Mouse (Mus musculus): Measurements from ENCODE around the gene Tmed1. TPM values are rescaled to one million over a fixed set of nuclear protein-coding genes. Genes with fewer than 3 reads are reported as not detected.
"Not testable (repeated sequence)": the region's sequence is repeated elsewhere in the genome, so short reads cannot be mapped to it uniquely, and the experiment has no call there.

Gene Tmed1
- total and polyA plus RNA-seq, 2 experiments from 2014 or later: 42.5 to 51.1 TPM

GRCm38 (mm10) chr9:21472913-21473312 lies 37.1 kb downstream of the Tmed1 start:
- Histone ChIP-seq H3K9ac (replicated peaks; ENCODE audit: low read length, poor library complexity, severe bottlenecking) (no peak overlapping the region), H3K9me3 (ENCODE audit: low read length) (no peaks in the 10 kb centered on the region), H3K36me3 (ENCODE audit: insufficient read depth, low read length) (peaks cover 78% of the 10 kb centered on the region), H3K27me3 (ENCODE audit: insufficient read depth, low read length) (no peaks in the 10 kb centered on the region), H3K4me3 (ENCODE audit: low read depth, low read length) (no peak overlapping the region), H3K4me1 (ENCODE audit: insufficient read depth, low read length) (no peaks in the 10 kb centered on the region), H3K27ac (ENCODE audit: low read depth, low read length) (no peak overlapping the region), H3K4me2 (ENCODE audit: low read depth, low read length, poor library complexity, severe bottlenecking) (no peak overlapping the region)
- ATAC-seq (ENCODE audit: low FRiP score) (no peak), DNase-seq (ENCODE audit: low spot score) (no peak)
- no peak for TF ChIP-seq CTCF (IDR thresholded peaks at IDR 0.05)
- 89% methylated on average over 4 of the region's 4 CpGs for WGBS

GRCm38 (mm10) chr9:21469032-21470024 lies 40.7 kb downstream of the Tmed1 start:
- peaks cover 64% of the 10 kb centered on the region for H3K36me3 ChIP-seq (ENCODE audit: insufficient read depth, low read length)
- WGBS: 88% methylated on average over 20 of the region's 20 CpGs
- ATAC-seq (ENCODE audit: low FRiP score) (no peak), DNase-seq (ENCODE audit: low spot score) (no peak)
- peak; percentile 65 for TF ChIP-seq CTCF (IDR thresholded peaks at IDR 0.05)
- H3K4me3 ChIP-seq (ENCODE audit: low read depth, low read length): no peak overlapping the region
- no peak overlapping the region for H3K27ac ChIP-seq (ENCODE audit: low read depth, low read length)
- no peaks in the 10 kb centered on the region for H3K4me1 ChIP-seq (ENCODE audit: insufficient read depth, low read length)
- H3K27me3 ChIP-seq (ENCODE audit: insufficient read depth, low read length): no peaks in the 10 kb centered on the region
- no peak overlapping the region for H3K4me2 ChIP-seq (ENCODE audit: low read depth, low read length, poor library complexity, severe bottlenecking)
- H3K9me3 ChIP-seq (ENCODE audit: low read length): no peaks in the 10 kb centered on the region
- H3K9ac ChIP-seq (replicated peaks; ENCODE audit: low read length, poor library complexity, severe bottlenecking): no peak overlapping the region

- H3K4me2 ChIP-seq (ENCODE audit: low read depth, low read length, poor library complexity, severe bottlenecking): not testable (repeated sequence)
Measured at GRCm38 (mm10) chr9:21464565-21464928, 45.5 kb downstream of the Tmed1 start.

GRCm38 (mm10) chr9:21463766-21464564 lies 46.1 kb downstream of the Tmed1 start:
- H3K27ac ChIP-seq (ENCODE audit: low read depth, low read length): no peak overlapping the region
- no peak for DNase-seq (ENCODE audit: low spot score)
- no peak for TF ChIP-seq CTCF (IDR thresholded peaks at IDR 0.05)
- WGBS: 82% methylated on average over 3 of the region's 3 CpGs
- H3K4me3 ChIP-seq (ENCODE audit: low read depth, low read length): no peak overlapping the region
- peaks cover 34% of the 10 kb centered on the region for H3K36me3 ChIP-seq (ENCODE audit: insufficient read depth, low read length)
- H3K9ac ChIP-seq (replicated peaks; ENCODE audit: low read length, poor library complexity, severe bottlenecking): no peak overlapping the region
- no peak overlapping the region for H3K4me2 ChIP-seq (ENCODE audit: low read depth, low read length, poor library complexity, severe bottlenecking)
- H3K27me3 ChIP-seq (ENCODE audit: insufficient read depth, low read length): no peaks in the 10 kb centered on the region
- H3K4me1 ChIP-seq (ENCODE audit: insufficient read depth, low read length): no peaks in the 10 kb centered on the region
- H3K9me3 ChIP-seq (ENCODE audit: low read length): no peaks in the 10 kb centered on the region
- ATAC-seq (ENCODE audit: low FRiP score): no peak

More at GRCm38 (mm10) chr9:21464565-21464928, 45.5 kb downstream of the Tmed1 start:
- H3K36me3 ChIP-seq (ENCODE audit: insufficient read depth, low read length): peaks cover 37% of the 10 kb centered on the region
- H3K4me3 ChIP-seq (ENCODE audit: low read depth, low read length); H3K27ac ChIP-seq (ENCODE audit: low read depth, low read length); DNase-seq (ENCODE audit: low spot score); H3K9me3 ChIP-seq (ENCODE audit: low read length); H3K4me1 ChIP-seq (ENCODE audit: insufficient read depth, low read length); ATAC-seq (ENCODE audit: low FRiP score); H3K27me3 ChIP-seq (ENCODE audit: insufficient read depth, low read length); H3K9ac ChIP-seq (replicated peaks; ENCODE audit: low read length, poor library complexity, severe bottlenecking): not testable (repeated sequence)
- 90% methylated on average over 7 of the region's 7 CpGs for WGBS

- no peak overlapping the region for H3K9ac ChIP-seq (replicated peaks; ENCODE audit: low read length, poor library complexity, severe bottlenecking)
- peak; percentile 3 for DNase-seq (ENCODE audit: low spot score)
Measured at GRCm38 (mm10) chr9:21463138-21463590, 46.9 kb downstream of the Tmed1 start.

More at GRCm38 (mm10) chr9:21463138-21463590, 46.9 kb downstream of the Tmed1 start:
- Histone ChIP-seq H3K4me2 (ENCODE audit: low read depth, low read length, poor library complexity, severe bottlenecking) (no peak overlapping the region), H3K27me3 (ENCODE audit: insufficient read depth, low read length) (no peaks in the 10 kb centered on the region), H3K4me3 (ENCODE audit: low read depth, low read length) (no peak overlapping the region), H3K27ac (ENCODE audit: low read depth, low read length) (peak overlapping the region; percentile 38; the same call in 1 of the 2 replicates), H3K4me1 (ENCODE audit: insufficient read depth, low read length) (no peaks in the 10 kb centered on the region), H3K36me3 (ENCODE audit: insufficient read depth, low read length) (peaks cover 30% of the 10 kb centered on the region), H3K9me3 (ENCODE audit: low read length) (no peaks in the 10 kb centered on the region)
- no peak for ATAC-seq (ENCODE audit: low FRiP score)
- 67% methylated on average over 5 of the region's 5 CpGs for WGBS
- no peak for TF ChIP-seq CTCF (IDR thresholded peaks at IDR 0.05)

Data from midbrain, postnatal 0 days (tissue).